Mouse (Mus musculus) olfactory bulb, adult 2 months (tissue): Measurements from ENCODE around the gene Mettl14.

ENCODE experiments used
- CTCF ChIP-seq: fragments of 200-500 bp; IDR thresholded peaks from 2 replicates; pipeline ENCODE4 v1.5.1; 2012; ENCODE audit warnings: low read depth, mild to moderate bottlenecking, low read length, moderate library complexity; ENCODE audit not compliant: insufficient read depth
- POLR2A ChIP-seq: fragments of 200-500 bp; IDR thresholded peaks from 2 replicates; pipeline ENCODE4 v1.6.1; 2012; ENCODE audit warnings: mild to moderate bottlenecking, low read depth, low read length, moderate library complexity; ENCODE audit not compliant: insufficient read depth

DNA sequence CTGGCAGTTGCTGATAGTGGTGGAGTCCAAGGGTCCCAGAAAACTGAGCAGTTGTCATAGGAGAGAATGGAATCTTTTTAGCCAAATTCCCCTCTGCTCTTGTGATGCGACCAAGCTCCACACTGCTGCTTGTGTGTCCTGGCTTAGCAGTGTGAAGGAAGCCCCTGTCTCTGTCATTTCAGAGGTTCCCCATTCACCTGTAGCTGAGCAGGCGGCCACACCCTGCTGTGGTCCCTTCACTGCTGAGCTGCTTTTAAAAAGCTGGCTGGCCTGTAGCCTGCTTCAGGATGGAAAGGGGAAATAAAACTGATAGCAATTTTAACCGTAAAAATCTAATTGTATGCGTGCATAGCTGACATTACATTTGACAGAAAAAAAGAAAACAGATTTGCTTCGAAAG lies 49.0 kb downstream of the Mettl14 start:
- no peak for TF ChIP-seq CTCF
- no peak for TF ChIP-seq POLR2A
